Mouse (Mus musculus) liver, postnatal 0 days (tissue): Measurements from ENCODE around the gene Anks1b.

Experiments
- CTCF ChIP-seq: sonication (generic); IDR thresholded peaks from 2 replicates; pipeline ENCODE4 v1.5.1; 2016; ENCODE audit warnings: antibody characterized with exemption, low read depth
- EP300 ChIP-seq: IDR thresholded peaks from 2 replicates; pipeline ENCODE4 v1.6.1; 2016; ENCODE audit warnings: antibody characterized with exemption, low read depth, mild to moderate bottlenecking

- TF ChIP-seq CTCF: no peak
- no peak for TF ChIP-seq EP300
Observed at GRCm38 (mm10) chr10:90889566-90889965, 1016.3 kb downstream of the Anks1b start.
